Mouse (Mus musculus) intestine, embryonic 14.5 days (tissue): ENCODE measurements at regions not wholly inside any gene's neighbourhood (a gene's known extent, or its start where the extent isn't known, plus 50 kb on each side); places are given as distances from the start of the nearest gene placed in this dataset.
"Not testable (repeated sequence)": the region's sequence is repeated elsewhere in the genome, so short reads cannot be mapped to it uniquely, and the experiment has no call there.

ENCODE experiments used
- ATAC-seq: fragments of 200-750 bp; cut with Nextera tagmentation; replicated peaks from 2 replicates; pipeline ENCODE4 v1.8.0; 2017; ENCODE audit warnings: low read depth, moderate number of reproducible peaks, moderate TSS enrichment, moderate library complexity; ENCODE audit not compliant: low FRiP score, low TSS enrichment
- DNase-seq: peaks from one replicate; pipeline ENCODE4 v3.0.0-alpha.2; 2018; ENCODE audit warnings: low spot score
- H3K27ac ChIP-seq: fragments of 300-500 bp; sonication (generic); 2 replicates; pipeline ENCODE4 v1.5.1; 2014; ENCODE audit warnings: low read depth, mild to moderate bottlenecking, control low read depth
- H3K27me3 ChIP-seq: fragments of 300-500 bp; sonication (generic); replicated peaks from 2 replicates; pipeline ENCODE4 v1.6.1; 2014; ENCODE audit warnings: low read length, control low read depth; ENCODE audit not compliant: control insufficient read depth, insufficient read depth
- H3K36me3 ChIP-seq: fragments of 300-500 bp; sonication (generic); 2 replicates; pipeline ENCODE4 v1.6.1; 2014; ENCODE audit warnings: low read length, control low read depth; ENCODE audit not compliant: control insufficient read depth, insufficient read depth
- H3K4me1 ChIP-seq: fragments of 300-500 bp; sonication (generic); replicated peaks from 2 replicates; pipeline ENCODE4 v1.6.1; 2014; ENCODE audit warnings: low read length, control low read depth, mixed read lengths; ENCODE audit not compliant: control insufficient read depth, insufficient read depth
- H3K4me2 ChIP-seq: fragments of 300-500 bp; sonication (generic); 2 replicates; pipeline ENCODE4 v1.6.1; 2014; ENCODE audit warnings: low read length
- H3K4me3 ChIP-seq: fragments of 300-500 bp; sonication (generic); 2 replicates; pipeline ENCODE4 v1.5.1; 2014; ENCODE audit warnings: low read depth, low read length, control low read depth, mixed read lengths
- H3K9ac ChIP-seq: fragments of 300-500 bp; sonication (generic); 2 replicates; pipeline ENCODE4 v1.6.1; 2014; ENCODE audit warnings: mild to moderate bottlenecking, low read length
- H3K9me3 ChIP-seq: fragments of 300-500 bp; sonication (generic); 2 replicates; pipeline ENCODE4 v1.6.1; 2016; ENCODE audit warnings: low read length, control low read depth; ENCODE audit not compliant: control insufficient read depth
- WGBS: fragments of 180-500 bp; shearing (Covaris S2); extraction: QIAGEN DNeasy Blood & Tissue Kit; methylation state at CpG from one replicate; pipeline ENCODE4 v1.1.7; 2014; 5-methylcytosine and 5-hydroxymethylcytosine counted together

DNA sequence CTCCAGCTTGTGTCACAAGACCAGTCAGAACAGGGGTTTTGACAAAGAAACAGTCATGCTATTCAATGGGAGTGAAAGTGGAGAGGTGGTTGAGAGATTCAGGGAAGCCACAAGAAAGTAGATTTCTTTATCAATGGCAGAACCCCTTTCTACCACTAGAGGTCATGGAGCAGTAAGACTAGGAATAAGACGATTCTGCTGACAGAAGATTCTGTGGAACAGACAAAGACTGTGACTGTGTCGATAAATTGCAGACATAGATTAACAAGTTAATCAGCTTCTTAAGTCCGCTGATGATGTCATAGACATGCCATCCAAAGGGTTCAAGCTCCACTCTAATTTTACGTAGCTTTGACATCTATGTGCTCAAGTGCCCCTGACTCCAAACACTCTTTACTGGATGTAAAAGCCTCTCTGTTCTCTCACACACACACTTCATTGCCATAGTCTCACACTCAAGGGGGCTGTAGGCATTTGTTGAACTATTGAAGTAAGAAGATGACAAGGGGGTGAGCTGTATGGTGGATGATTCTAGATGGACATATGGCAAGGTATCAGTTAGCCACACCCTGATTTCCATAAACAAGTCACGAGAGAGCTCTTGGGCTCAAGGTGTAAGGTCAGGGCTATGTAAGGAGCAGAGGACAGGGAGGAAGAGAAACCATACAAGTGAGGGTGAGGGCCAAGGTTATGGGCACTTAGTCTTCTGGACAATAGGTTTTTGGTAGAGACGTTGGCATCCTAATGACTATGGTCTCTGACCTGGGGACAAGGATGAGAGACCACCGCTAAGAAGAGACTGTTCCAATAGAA, 102.9 kb upstream of the Fhl2 start:
- DNase-seq = no peak
- H3K27ac ChIP-seq = no peak overlapping the region
- H3K9me3 ChIP-seq = no peaks in the 10 kb centered on the region; the same call in 1 of the 2 replicates
- H3K4me2 ChIP-seq = no peak overlapping the region
- no peaks in the 10 kb centered on the region for H3K4me1 ChIP-seq
- H3K27me3 ChIP-seq = no peaks in the 10 kb centered on the region
- 48% methylated on average over 7 of the region's 7 CpGs for WGBS
- ATAC-seq = peak; percentile 70
- no peaks in the 10 kb centered on the region for H3K36me3 ChIP-seq
- no peak overlapping the region for H3K4me3 ChIP-seq
- H3K9ac ChIP-seq = no peak overlapping the region

DNA sequence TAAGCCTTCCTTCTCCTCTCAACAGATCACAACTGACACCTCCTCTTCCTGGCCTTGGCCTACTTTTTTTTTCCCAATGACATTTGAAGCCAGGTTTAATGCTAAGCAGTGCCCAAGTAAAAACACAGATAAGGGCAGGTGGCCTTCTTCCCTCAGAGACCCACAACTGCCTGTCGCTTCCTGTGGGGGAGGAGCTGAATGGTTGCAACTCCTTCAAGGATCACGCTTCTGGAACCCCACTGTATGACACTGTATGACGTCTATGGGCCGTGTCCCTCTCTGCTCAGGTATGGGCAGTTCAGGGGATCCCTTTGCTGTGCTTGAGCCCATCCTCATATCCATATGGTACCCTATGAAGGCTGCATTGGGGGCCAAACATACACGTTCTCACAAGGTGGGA, 103.9 kb upstream of the Fhl2 start:
- 80% methylated on average over 5 of the region's 5 CpGs for WGBS
- Histone ChIP-seq H3K4me1 (no peaks in the 10 kb centered on the region), H3K4me3 (no peak overlapping the region), H3K27ac (no peak overlapping the region), H3K9ac (no peak overlapping the region), H3K4me2 (no peak overlapping the region), H3K27me3 (no peaks in the 10 kb centered on the region), H3K36me3 (no peaks in the 10 kb centered on the region), H3K9me3 (no peaks in the 10 kb centered on the region; the same call in 1 of the 2 replicates)
- ATAC-seq (no peak), DNase-seq (no peak)

DNA sequence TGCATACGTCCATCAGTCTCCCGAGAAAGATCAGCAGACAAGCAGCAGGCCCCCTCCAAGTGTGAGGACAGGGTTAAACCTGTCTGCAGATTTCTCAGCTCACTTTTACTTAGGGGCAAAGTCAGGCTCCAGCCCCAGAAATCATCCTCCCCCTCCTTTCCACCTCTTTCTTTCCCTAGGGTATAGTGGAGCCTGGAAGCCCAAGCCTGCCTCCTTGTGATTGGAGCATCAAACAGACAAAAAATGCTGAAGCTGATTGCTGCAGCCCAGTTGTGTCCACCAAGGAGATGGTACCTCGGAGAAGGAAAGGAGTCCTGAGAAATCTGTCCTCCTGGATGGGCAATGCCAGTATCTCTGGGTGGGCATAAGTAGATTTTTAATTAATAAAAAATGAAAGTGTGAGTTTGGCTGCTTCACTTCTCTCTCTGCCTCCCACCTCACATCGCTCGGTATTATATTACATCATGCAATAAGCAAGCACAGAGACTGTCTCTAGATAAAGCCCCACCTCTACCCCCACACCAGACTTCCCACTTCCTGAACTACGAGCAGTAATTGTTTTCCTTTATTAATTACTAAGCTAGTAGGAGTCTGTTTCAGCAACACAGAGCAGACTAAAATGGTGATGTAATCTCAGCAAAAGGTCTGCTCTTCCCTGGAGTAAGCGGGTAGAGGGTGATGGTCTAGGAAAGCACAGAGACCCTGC, 105.2 kb upstream of the Fhl2 start:
- DNase-seq (no peak), ATAC-seq (no peak)
- H3K4me1 ChIP-seq = no peaks in the 10 kb centered on the region
- H3K36me3 ChIP-seq = no peaks in the 10 kb centered on the region
- WGBS = 61% methylated on average over 7 of the region's 7 CpGs
- H3K4me3 ChIP-seq = no peak overlapping the region
- no peak overlapping the region for H3K4me2 ChIP-seq
- H3K9me3 ChIP-seq = no peaks in the 10 kb centered on the region; the same call in 1 of the 2 replicates
- H3K9ac ChIP-seq = no peak overlapping the region
- H3K27ac ChIP-seq = no peak overlapping the region
- no peaks in the 10 kb centered on the region for H3K27me3 ChIP-seq

DNA sequence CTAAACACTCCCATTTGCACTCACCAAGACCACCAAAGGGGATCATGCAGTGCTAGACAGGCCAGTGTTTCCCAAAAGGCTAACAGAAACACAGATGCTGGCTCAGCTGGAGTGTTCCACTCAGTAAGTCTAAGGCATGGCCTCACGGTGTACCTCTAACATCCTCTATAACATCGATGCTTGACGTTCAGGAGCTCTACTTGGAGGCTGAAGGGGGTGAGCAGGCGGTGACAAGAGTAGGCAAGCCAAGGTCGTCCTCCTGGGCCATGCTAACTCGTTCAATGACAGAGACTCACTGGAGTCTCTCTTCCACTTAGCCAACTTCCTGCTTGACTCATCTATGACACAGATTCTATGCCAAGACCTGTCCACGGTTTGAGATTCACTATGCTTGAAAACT, 105.9 kb upstream of the Fhl2 start:
- no peaks in the 10 kb centered on the region for H3K4me1 ChIP-seq
- H3K9me3 ChIP-seq = no peaks in the 10 kb centered on the region; the same call in 1 of the 2 replicates
- no peak overlapping the region for H3K9ac ChIP-seq
- H3K4me2 ChIP-seq = no peak overlapping the region
- 83% methylated on average over 7 of the region's 7 CpGs for WGBS
- no peak overlapping the region for H3K4me3 ChIP-seq
- H3K36me3 ChIP-seq = no peaks in the 10 kb centered on the region
- H3K27ac ChIP-seq = no peak overlapping the region
- H3K27me3 ChIP-seq = no peaks in the 10 kb centered on the region
- DNase-seq (peak; percentile 55), ATAC-seq (no peak)

DNA sequence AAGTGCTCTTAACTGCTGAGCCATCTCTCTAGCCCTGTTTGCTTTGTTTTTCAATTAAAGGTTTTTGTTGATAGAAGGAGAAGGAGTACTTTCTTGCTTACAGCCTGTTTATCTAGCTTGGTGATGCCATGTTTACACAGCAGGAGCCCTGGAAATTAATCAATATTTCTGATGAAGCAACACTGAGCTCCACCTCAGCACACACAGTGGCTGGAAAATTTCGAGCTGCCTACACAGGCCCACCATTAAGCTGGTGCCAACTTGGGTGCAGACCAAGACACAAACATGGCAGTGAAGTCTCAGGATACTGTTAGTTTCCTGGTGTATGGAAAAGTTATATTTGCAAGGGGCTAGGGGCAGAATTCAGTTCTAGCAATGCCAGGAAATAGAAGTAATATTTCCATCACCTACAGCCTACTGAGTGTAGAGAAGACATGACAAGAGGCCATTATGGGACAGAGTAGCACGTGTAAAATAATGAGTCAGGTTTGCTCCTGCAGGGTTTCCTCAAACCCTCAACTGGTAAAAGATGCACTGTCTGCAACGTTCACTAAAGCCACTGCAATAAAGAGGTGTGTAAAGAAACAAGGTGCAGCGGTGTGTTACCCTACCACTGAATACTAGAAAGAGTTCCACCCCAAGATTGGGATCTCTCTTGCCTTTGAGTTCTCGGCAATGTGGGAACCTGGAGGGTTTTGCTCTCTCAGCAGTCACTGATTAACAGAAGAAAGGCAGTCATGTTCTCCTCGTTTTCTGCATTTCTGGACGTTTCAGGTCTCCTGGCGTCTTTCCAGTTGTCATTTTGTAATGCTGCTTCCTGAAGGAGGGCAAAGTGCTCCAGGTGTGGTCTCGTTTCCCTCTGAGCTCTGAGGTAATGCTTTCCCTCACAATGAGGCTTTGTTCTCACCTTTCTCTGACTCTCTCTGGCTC, 108.8 kb upstream of the Fhl2 start:
- no peak overlapping the region for H3K4me2 ChIP-seq

DNA sequence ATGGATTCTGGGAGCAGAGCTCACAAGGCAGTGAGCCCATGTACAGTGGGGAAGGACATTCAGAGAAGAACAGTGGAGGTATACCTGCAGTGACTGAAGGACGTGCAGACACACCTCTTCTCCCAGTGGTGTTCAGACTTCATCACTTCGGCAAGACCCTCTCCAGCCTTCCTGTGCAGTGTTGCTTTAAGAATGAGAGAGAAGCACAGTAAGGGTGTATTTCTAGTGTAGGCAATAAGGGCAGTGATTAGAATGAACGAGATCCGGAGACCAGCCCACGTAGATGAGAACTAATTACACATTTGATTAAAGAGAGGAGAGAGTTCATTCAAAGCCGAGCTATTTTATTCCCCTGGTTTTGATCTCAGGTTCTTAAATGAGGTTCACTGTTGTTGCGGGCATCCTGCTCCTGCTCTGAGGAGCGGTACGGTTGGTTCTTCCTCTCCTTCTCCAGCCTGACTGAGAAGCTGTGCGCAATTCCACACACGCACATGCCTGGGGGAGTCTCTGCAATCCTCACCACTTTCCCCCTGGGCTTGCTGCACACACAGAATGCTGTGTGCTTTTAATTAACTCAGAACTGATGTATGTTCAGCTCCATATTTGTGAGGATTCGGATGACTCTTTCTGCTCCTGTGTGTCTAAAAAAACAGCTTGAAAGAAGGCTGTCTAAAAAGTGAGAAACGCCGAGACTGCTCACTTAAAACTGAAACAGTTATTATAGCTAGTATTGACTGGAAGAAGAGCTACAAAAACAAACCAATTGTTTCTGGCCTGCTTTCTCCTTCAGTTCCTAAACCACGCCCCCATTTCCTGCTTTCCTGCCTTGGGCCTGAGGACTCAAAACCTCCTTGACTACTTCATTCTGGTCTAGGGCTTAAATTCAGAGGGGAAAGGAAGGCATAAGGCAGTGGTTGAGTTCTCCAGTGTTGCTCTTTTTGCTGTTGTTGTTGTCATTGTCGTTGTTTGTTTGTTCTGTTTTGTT, 114.2 kb upstream of the Fhl2 start:
- Histone ChIP-seq H3K4me2 (no peak overlapping the region), H3K27me3 (no peaks in the 10 kb centered on the region), H3K9ac (no peak overlapping the region), H3K4me3 (no peak overlapping the region), H3K27ac (0 out of 2 replicates have a peak overlapping the region, but pooled peaks have one; percentile 5), H3K36me3 (no peaks in the 10 kb centered on the region), H3K4me1 (0 out of 2 replicates have a peak, but pooled peaks cover 9% of the 10 kb centered on the region), H3K9me3 (no peaks in the 10 kb centered on the region)
- WGBS = 66% methylated on average over 16 of the region's 16 CpGs
- ATAC-seq (no peak), DNase-seq (no peak)

More for the DNA sequence above, 108.8 kb upstream of the Fhl2 start:
- Histone ChIP-seq H3K9ac (no peak overlapping the region), H3K4me3 (no peak overlapping the region), H3K4me1 (0 out of 2 replicates have a peak, but pooled peaks cover 1% of the 10 kb centered on the region), H3K27ac (peak overlapping the region; percentile 77), H3K9me3 (no peaks in the 10 kb centered on the region; the same call in 1 of the 2 replicates), H3K27me3 (no peaks in the 10 kb centered on the region), H3K36me3 (no peaks in the 10 kb centered on the region)
- ATAC-seq = peak; percentile 93
- 51% methylated on average over 9 of the region's 9 CpGs for WGBS
- peak; percentile 59 for DNase-seq

DNA sequence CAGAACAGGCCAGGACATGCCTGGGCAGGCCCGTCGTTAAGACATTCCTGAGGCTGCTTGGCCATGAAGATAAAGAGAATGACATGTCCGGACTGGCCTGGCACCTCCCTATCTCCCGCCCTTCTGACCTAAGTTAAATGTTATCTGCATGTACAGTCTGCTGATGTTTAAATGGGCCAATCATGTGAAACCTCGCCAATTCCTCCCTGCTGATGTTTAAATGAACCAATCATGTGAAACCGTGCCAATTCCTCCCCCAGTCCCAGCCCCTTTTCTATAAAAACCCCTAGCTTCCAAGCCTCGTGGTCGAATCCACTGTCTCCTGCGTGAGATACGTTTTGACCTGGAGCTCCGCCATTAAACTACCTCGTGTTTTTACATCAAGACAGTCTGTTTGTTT, 119.5 kb upstream of the Fhl2 start:
- not testable (repeated sequence) for H3K27ac ChIP-seq, H3K4me2 ChIP-seq, H3K4me1 ChIP-seq, H3K4me3 ChIP-seq, H3K9me3 ChIP-seq, H3K36me3 ChIP-seq, H3K9ac ChIP-seq, DNase-seq, H3K27me3 ChIP-seq, ATAC-seq
- WGBS = 84% methylated on average over 12 of the region's 12 CpGs
